Mouse (Mus musculus) Patski (cell line): Measurements from ENCODE around the gene Dapp1. TPM values are rescaled to one million over a fixed set of nuclear protein-coding genes. Genes with fewer than 3 reads are reported as not detected.
A peak's percentile ranks its signal among the peaks of the same experiment; 100 is the strongest.

Experiments used
- ATAC-seq: fragments of 100-300 bp; one replicate; pipeline ENCODE4 v1.8.0; 2021
- CTCF ChIA-PET: fragments of 350-600 bp; sonication (Branson Sonifier 250); formaldehyde crosslinking; loops from one replicate; lab custom pipeline; 2022; ENCODE audit warnings: inconsistent platforms; lab: Charles Lee
- POLR2A ChIA-PET: fragments of 350-600 bp; sonication (Branson Sonifier 250); formaldehyde crosslinking; loops from one replicate; lab custom pipeline; 2022; ENCODE audit warnings: antibody characterized with exemption, inconsistent platforms; lab: Charles Lee
- DNase-seq: peaks from one replicate; pipeline ENCODE4 v3.0.0-alpha.2; 2011; ENCODE audit warnings: low read depth, low spot score
- H3K27me3 ChIP-seq: fragments of 371-371 bp; one replicate; pipeline ENCODE4 v1.5.1; 2021
- CTCF ChIP-seq: fragments of 100-300 bp; IDR thresholded peaks from one replicate; pipeline ENCODE4 v1.5.1; 2021
- in situ Hi-C: fragments of 300-500 bp; cut with MboI; formaldehyde crosslinking; loops from 3 replicates; pipeline ENCODE4 v1.11.1; 2018; ENCODE audit warnings: low pct_unique_long_range_greater_than_20kb, mixed read lengths
- polyA plus RNA-seq: library from polyadenylated mRNA; unstranded; gene quantifications from one replicate; pipeline ENCODE4 v1.2.3, GENCODE M21; 2021

Dapp1 gene
- polyA plus RNA-seq, 1 experiment from 2014 or later: 4.0 TPM

- ChIA-PET CTCF (interaction anchor here (1.0 to 1.6 kb wide), 5 partner anchors 14 to 194 kb away, joined by 3 to 4 read pairs (median 3); partner anchors contain the start of gene Mttp), POLR2A (interaction anchor here (0.6 kb wide), 1 partner anchor 98 kb away, joined by 3 read pairs; no protein-coding TSS in a partner anchor)
- no peaks in the 10 kb centered on the region for H3K27me3 ChIP-seq
- ATAC-seq: no peak
- no peak for DNase-seq
- in situ Hi-C loops: no loop called here
- no peak for TF ChIP-seq CTCF
Measured at GRCm38 (mm10) chr3:137950191-137950885, 31.0 kb downstream of the Dapp1 start.

GRCm38 (mm10) chr3:137947525-137947924 is 33.8 kb downstream of the Dapp1 start:
- in situ Hi-C loops: no loop called here
- CTCF ChIA-PET: interaction anchor here (0.8 to 1.8 kb wide), 2 partner anchors 12 to 29 kb away, joined by 3 to 7 read pairs; no protein-coding TSS in a partner anchor
- DNase-seq (no peak), ATAC-seq (no peak)
- POLR2A ChIA-PET: interaction anchor here (0.6 kb wide), 1 partner anchor 16 kb away, joined by 5 read pairs; no protein-coding TSS in a partner anchor
- TF ChIP-seq CTCF: no peak
- no peaks in the 10 kb centered on the region for H3K27me3 ChIP-seq

- POLR2A ChIA-PET: no interaction called here
- no peaks in the 10 kb centered on the region for H3K27me3 ChIP-seq
- DNase-seq (no peak), ATAC-seq (no peak)
- no peak for TF ChIP-seq CTCF
- CTCF ChIA-PET: interaction anchor here (1.3 to 2.7 kb wide), 3 partner anchors 9 to 45 kb away, joined by 3 to 12 read pairs (median 7); no protein-coding TSS in a partner anchor
- in situ Hi-C loops: no loop called here
Measured at GRCm38 (mm10) chr3:137946827-137947226, 34.5 kb downstream of the Dapp1 start.

- H3K27me3 ChIP-seq: no peaks in the 10 kb centered on the region
- ChIA-PET POLR2A (no interaction called here), CTCF (interaction anchor here (1.1 to 1.9 kb wide), 2 partner anchors 10 to 201 kb away, joined by 3 to 5 read pairs; partner anchors contain the start of gene Mttp)
- no peak for DNase-seq
- no peak for ATAC-seq
- no peak for TF ChIP-seq CTCF
- in situ Hi-C loops: no loop called here
Measured at GRCm38 (mm10) chr3:137943737-137944154, 37.6 kb downstream of the Dapp1 start.

- in situ Hi-C loops: no loop called here
- POLR2A ChIA-PET: no interaction called here
- no peak for TF ChIP-seq CTCF
- CTCF ChIA-PET: interaction anchor here (1.0 kb wide), 1 partner anchor 38 kb away, joined by 3 read pairs; no protein-coding TSS in a partner anchor
- ATAC-seq (no peak), DNase-seq (no peak)
- H3K27me3 ChIP-seq: no peaks in the 10 kb centered on the region
Measured at GRCm38 (mm10) chr3:137942098-137942622, 39.2 kb downstream of the Dapp1 start.

GRCm38 (mm10) chr3:137941555-137941954 is 39.8 kb downstream of the Dapp1 start:
- POLR2A ChIA-PET: no interaction called here
- no peak for TF ChIP-seq CTCF
- ATAC-seq (no peak), DNase-seq (no peak)
- in situ Hi-C loops: no loop called here
- H3K27me3 ChIP-seq: no peaks in the 10 kb centered on the region
- CTCF ChIA-PET: no interaction called here

- in situ Hi-C loops: no loop called here
- no peak for TF ChIP-seq CTCF
- H3K27me3 ChIP-seq: no peaks in the 10 kb centered on the region
- ChIA-PET CTCF (no interaction called here), POLR2A (no interaction called here)
- no peak for DNase-seq
- no peak for ATAC-seq
Measured at GRCm38 (mm10) chr3:137940757-137941156, 40.6 kb downstream of the Dapp1 start.

GRCm38 (mm10) chr3:137938608-137939007 is 42.7 kb downstream of the Dapp1 start:
- ATAC-seq (no peak), DNase-seq (no peak)
- peak; percentile 65 for TF ChIP-seq CTCF
- no peaks in the 10 kb centered on the region for H3K27me3 ChIP-seq
- in situ Hi-C loops: no loop called here
- POLR2A ChIA-PET: no interaction called here
- CTCF ChIA-PET: interaction anchor here (1.2 kb wide), 1 partner anchor 9 kb away, joined by 3 read pairs; no protein-coding TSS in a partner anchor

- POLR2A ChIA-PET: interaction anchor here (0.6 kb wide), 1 partner anchor 512 kb away, joined by 3 read pairs; no protein-coding TSS in a partner anchor
- no peak for ATAC-seq
- TF ChIP-seq CTCF: no peak
- in situ Hi-C loops: no loop called here
- DNase-seq: no peak
- no peaks in the 10 kb centered on the region for H3K27me3 ChIP-seq
- CTCF ChIA-PET: interaction anchor here (1.2 to 2.5 kb wide), 4 partner anchors 10 to 22 kb away, joined by 3 to 7 read pairs (median 5); no protein-coding TSS in a partner anchor
Measured at GRCm38 (mm10) chr3:137936541-137936940, 44.8 kb downstream of the Dapp1 start.

GRCm38 (mm10) chr3:137935570-137936525 is 45.5 kb downstream of the Dapp1 start:
- ATAC-seq: no peak
- ChIA-PET CTCF (interaction anchor here (1.2 to 2.5 kb wide), 3 partner anchors 11 to 14 kb away, joined by 3 to 7 read pairs (median 7); no protein-coding TSS in a partner anchor), POLR2A (interaction anchor here (0.9 kb wide), 1 partner anchor 18 kb away, joined by 3 read pairs; no protein-coding TSS in a partner anchor)
- TF ChIP-seq CTCF: no peak
- H3K27me3 ChIP-seq: no peaks in the 10 kb centered on the region
- no peak for DNase-seq
- in situ Hi-C loops: no loop called here
